Mouse (Mus musculus) forebrain, embryonic 15.5 days (tissue): Measurements from ENCODE around the gene Camkk1. TPM values are rescaled to one million over a fixed set of nuclear protein-coding genes. Genes with fewer than 3 reads are reported as not detected.
A peak's percentile ranks its signal among the peaks of the same experiment; 100 is the strongest.

Source experiments
- ATAC-seq: fragments of 200-750 bp; cut with Nextera tagmentation; replicated peaks from 2 replicates; pipeline ENCODE4 v1.8.0; 2017; ENCODE audit warnings: mild to moderate bottlenecking, moderate TSS enrichment, moderate library complexity
- H3K27ac ChIP-seq: fragments of 300-500 bp; sonication (generic); replicated peaks from 2 replicates; pipeline ENCODE4 v1.5.1; 2015; ENCODE audit warnings: mild to moderate bottlenecking, inconsistent platforms
- H3K27me3 ChIP-seq: fragments of 300-500 bp; sonication (generic); 2 replicates; pipeline ENCODE4 v1.6.1; 2015; ENCODE audit warnings: inconsistent platforms
- H3K36me3 ChIP-seq: fragments of 300-500 bp; sonication (generic); 2 replicates; pipeline ENCODE4 v1.6.1; 2015; ENCODE audit warnings: mild to moderate bottlenecking, inconsistent platforms
- H3K4me1 ChIP-seq: fragments of 300-500 bp; sonication (generic); 2 replicates; pipeline ENCODE4 v1.6.1; 2015; ENCODE audit warnings: inconsistent platforms
- H3K4me2 ChIP-seq: fragments of 300-500 bp; sonication (generic); replicated peaks from 2 replicates; pipeline ENCODE4 v1.6.1; 2015; ENCODE audit warnings: mild to moderate bottlenecking, inconsistent platforms
- H3K4me3 ChIP-seq: fragments of 300-500 bp; sonication (generic); 2 replicates; pipeline ENCODE4 v1.5.1; 2015; ENCODE audit warnings: mild to moderate bottlenecking, inconsistent platforms
- H3K9ac ChIP-seq: fragments of 300-500 bp; sonication (generic); replicated peaks from 2 replicates; pipeline ENCODE4 v1.6.1; 2015; ENCODE audit warnings: mild to moderate bottlenecking, inconsistent platforms
- H3K9me3 ChIP-seq: fragments of 300-500 bp; sonication (generic); 2 replicates; pipeline ENCODE4 v1.6.1; 2016; ENCODE audit warnings: inconsistent platforms
- WGBS: fragments of 180-500 bp; shearing (Covaris S2); methylation state at CpG from one replicate; pipeline ENCODE4 v1.1.7; 2015; ENCODE audit warnings: mixed read lengths; 5-methylcytosine and 5-hydroxymethylcytosine counted together
- polyA plus RNA-seq: library from polyadenylated mRNA; unstranded; fragments of >200 nt; fragmentation: Nextera tagmentation; extraction: Ambion mirVana; gene quantifications from 2 replicates; pipeline ENCODE4 v1.2.1, GENCODE M21; 2015

The Camkk1 gene
- 19.6 TPM in 2 replicates for polyA plus RNA-seq

DNA sequence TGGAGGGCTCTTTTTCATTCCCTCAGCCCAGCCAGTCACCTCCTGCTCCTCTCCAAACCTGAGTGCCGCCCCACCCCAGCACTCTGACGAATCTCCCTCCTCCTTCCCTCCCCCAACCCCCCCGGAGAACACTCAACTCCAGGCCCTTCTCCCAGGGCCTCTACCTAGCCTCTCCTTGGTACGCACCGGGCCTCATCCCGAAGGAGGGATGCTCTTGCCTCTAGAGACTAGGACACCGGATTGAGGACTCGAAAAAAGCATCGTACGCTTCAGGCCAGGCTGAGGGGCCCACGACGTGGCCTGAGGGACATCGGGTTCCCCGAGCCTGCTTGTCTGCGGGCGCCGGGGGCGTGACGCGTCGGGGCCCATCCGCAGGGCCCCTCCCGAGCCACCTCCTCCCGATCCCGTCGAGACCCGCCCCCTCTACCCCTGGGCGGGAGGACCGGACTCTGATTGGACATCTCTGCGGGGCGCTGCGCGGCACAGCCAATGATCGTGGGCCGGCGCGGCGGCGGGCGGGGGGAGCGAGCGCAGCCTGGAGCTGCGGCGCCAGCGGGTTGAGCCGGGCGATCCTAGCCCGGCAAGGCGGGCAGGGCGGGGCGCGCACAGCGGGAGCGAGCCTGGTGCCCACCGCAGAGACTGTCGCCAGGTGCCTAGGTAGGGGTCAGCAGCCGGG is at the start of gene Camkk1:
Gene Camkk1 (plus strand): TSS at position 538 of the 676 bp plus-strand sequence.
- under 1% methylated on average over 57 of the region's 57 CpGs for WGBS
- peaks cover 10% of the 10 kb centered on the region; the same call in 1 of the 2 replicates for H3K27me3 ChIP-seq
- H3K4me1 ChIP-seq = peaks cover 15% of the 10 kb centered on the region
- H3K9me3 ChIP-seq = no peaks in the 10 kb centered on the region
- peak within 1 kb of the TSS; percentile 89 for H3K4me3 ChIP-seq
- peak within 1 kb of the TSS; percentile 77 for H3K4me2 ChIP-seq
- peak; percentile 96 for ATAC-seq
- peak within 1 kb of the TSS; percentile 45; the same call in 1 of the 2 replicates for H3K27ac ChIP-seq
- H3K36me3 ChIP-seq = no peaks in the 10 kb centered on the region
- H3K9ac ChIP-seq = peak within 1 kb of the TSS; percentile 78

DNA sequence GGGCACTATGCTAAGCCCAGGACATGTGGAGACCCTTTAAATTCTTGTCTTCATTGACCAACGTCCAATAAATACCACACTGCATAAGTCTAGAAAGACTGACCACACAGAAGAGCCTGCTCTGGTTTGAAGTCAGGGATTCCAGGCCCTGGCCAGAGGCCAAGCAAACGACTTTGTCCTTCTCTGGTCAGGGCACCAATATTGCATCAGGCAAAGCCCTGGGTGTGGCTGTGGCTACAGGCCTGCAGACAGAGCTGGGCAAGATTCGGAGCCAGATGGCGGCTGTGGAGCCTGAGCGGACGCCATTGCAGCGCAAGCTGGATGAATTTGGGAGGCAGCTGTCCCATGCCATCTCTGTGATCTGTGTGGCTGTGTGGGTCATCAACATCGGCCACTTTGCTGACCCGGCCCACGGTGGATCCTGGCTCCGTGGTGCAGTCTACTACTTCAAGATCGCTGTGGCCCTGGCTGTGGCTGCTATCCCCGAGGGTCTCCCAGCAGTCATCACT is 43.8 kb upstream of the Camkk1 start:
- H3K27me3 ChIP-seq = no peaks in the 10 kb centered on the region
- no peak overlapping the region for H3K4me2 ChIP-seq
- H3K4me3 ChIP-seq = no peak overlapping the region
- H3K9ac ChIP-seq = no peak overlapping the region
- no peaks in the 10 kb centered on the region for H3K4me1 ChIP-seq
- no peak for ATAC-seq
- H3K36me3 ChIP-seq = no peaks in the 10 kb centered on the region
- no peaks in the 10 kb centered on the region for H3K9me3 ChIP-seq
- WGBS = 84% methylated on average over 13 of the region's 13 CpGs
- H3K27ac ChIP-seq = no peak overlapping the region

DNA sequence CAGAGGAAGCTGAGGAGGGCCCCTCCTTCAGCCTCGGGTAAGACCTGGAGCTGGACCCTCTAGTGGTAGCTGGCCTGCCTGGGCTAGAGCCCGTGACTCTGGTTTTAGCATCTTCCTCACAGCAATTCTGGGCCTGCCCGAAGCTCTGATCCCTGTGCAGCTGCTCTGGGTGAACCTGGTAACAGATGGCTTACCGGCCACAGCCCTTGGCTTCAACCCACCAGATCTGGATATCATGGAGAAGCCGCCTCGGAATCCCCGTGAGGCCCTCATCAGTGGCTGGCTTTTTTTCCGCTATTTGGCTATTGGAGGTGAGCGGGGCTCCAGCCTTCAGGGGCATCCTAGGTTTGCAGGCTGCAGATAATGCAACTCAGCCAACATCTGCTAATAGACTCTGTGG is 36.3 kb upstream of the Camkk1 start:
- H3K4me2 ChIP-seq = no peak overlapping the region
- ATAC-seq = no peak
- H3K4me3 ChIP-seq = no peak overlapping the region
- H3K4me1 ChIP-seq = no peaks in the 10 kb centered on the region
- no peaks in the 10 kb centered on the region for H3K27me3 ChIP-seq
- H3K9ac ChIP-seq = no peak overlapping the region
- no peak overlapping the region for H3K27ac ChIP-seq
- 85% methylated on average over 9 of the region's 9 CpGs for WGBS
- no peaks in the 10 kb centered on the region for H3K9me3 ChIP-seq
- no peaks in the 10 kb centered on the region for H3K36me3 ChIP-seq

DNA sequence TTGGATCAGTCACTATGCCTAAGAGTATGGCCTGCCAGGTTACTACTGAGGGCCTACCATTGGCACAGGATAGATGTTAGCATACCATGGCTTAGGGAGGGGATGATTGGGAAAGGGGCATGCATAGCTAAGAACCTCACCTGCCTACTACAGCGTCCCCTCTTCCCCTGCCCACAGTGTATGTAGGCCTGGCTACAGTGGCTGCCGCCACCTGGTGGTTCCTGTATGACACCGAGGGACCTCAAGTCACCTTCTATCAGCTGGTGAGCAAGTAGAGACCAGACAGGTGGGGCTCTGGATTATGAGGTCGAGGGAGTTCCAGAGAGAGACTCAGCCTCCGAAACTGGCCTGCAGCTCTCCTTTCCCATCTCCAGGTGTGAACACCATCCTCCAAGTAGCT is 35.5 kb upstream of the Camkk1 start:
- H3K27ac ChIP-seq = no peak overlapping the region
- H3K4me2 ChIP-seq = no peak overlapping the region
- no peak overlapping the region for H3K4me3 ChIP-seq
- 50% methylated on average over 5 of the region's 5 CpGs for WGBS
- no peaks in the 10 kb centered on the region for H3K9me3 ChIP-seq
- no peaks in the 10 kb centered on the region for H3K4me1 ChIP-seq
- no peaks in the 10 kb centered on the region for H3K27me3 ChIP-seq
- no peak for ATAC-seq
- no peak overlapping the region for H3K9ac ChIP-seq
- no peaks in the 10 kb centered on the region for H3K36me3 ChIP-seq

DNA sequence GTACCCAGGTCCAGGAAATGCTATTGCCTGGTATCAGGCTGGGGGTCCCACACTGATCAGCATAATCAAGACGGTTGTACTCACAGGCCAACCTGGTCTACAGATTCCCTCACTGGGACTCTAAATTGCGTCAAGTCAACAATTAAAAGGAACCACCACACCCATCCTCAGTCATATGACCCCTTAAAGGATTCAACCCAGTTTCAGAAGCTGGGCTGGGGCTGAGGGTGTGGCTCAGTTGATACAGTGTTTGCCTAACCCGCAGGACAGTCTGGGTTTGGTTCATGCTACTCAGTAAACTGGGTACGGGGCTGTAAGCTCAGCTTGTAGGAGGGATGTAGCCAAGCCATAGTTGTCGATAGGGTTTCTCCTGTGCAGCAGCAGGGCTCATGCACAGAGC is 32.1 kb upstream of the Camkk1 start:
- no peaks in the 10 kb centered on the region for H3K4me1 ChIP-seq
- H3K9me3 ChIP-seq = no peaks in the 10 kb centered on the region
- no peak overlapping the region for H3K9ac ChIP-seq
- H3K27me3 ChIP-seq = no peaks in the 10 kb centered on the region
- no peak for ATAC-seq
- no peak overlapping the region for H3K4me2 ChIP-seq
- H3K36me3 ChIP-seq = no peaks in the 10 kb centered on the region
- no peak overlapping the region for H3K4me3 ChIP-seq
- WGBS = 77% methylated on average over 5 of the region's 5 CpGs
- H3K27ac ChIP-seq = no peak overlapping the region

DNA sequence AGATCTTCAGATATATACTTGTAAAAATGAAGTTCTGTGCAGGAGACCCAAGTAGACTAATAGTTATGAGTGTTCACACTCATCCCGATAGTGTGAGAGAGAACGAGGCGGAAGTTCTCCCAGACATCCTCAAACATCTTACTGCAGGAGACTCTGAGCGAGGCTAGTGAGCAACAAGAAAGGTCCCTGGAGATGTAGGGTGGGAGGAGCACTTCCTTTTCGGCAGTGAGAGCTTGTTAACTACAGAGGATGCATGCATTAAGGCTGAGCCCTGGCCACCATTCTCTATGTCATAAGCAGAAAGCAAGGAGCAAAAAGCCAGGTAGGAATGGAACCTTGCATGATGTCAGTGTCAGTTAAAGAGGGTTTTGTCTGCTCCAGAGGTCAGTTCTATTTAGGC is 31.6 kb upstream of the Camkk1 start:
- no peak for ATAC-seq
- H3K4me3 ChIP-seq = no peak overlapping the region
- no peak overlapping the region for H3K9ac ChIP-seq
- no peaks in the 10 kb centered on the region for H3K36me3 ChIP-seq
- no peaks in the 10 kb centered on the region for H3K4me1 ChIP-seq
- no peaks in the 10 kb centered on the region for H3K9me3 ChIP-seq
- no peaks in the 10 kb centered on the region for H3K27me3 ChIP-seq
- no peak overlapping the region for H3K4me2 ChIP-seq
- H3K27ac ChIP-seq = no peak overlapping the region
- 76% methylated on average over 5 of the region's 5 CpGs for WGBS

DNA sequence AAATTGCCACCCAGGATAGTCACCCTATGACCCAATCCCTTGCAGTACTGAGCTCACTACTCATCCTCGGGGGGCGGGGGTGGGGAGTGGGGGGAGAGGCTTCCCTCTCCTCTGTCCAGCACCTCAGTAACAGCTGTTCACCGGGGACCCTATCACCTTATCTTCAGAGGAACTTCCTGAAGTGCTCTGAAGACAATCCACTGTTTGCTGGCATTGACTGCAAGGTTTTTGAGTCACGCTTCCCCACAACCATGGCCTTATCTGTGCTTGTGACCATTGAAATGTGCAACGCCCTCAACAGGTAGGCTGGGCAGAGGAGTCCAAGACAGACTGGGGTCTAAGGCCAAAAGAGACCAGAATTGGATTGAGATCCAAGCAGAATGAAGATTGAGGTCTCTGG is 31.0 kb upstream of the Camkk1 start:
- Histone ChIP-seq H3K27ac (no peak overlapping the region), H3K27me3 (no peaks in the 10 kb centered on the region), H3K4me3 (no peak overlapping the region), H3K9ac (no peak overlapping the region), H3K9me3 (no peaks in the 10 kb centered on the region), H3K36me3 (no peaks in the 10 kb centered on the region), H3K4me2 (no peak overlapping the region), H3K4me1 (no peaks in the 10 kb centered on the region)
- no peak for ATAC-seq
- 88% methylated on average over 5 of the region's 5 CpGs for WGBS

DNA sequence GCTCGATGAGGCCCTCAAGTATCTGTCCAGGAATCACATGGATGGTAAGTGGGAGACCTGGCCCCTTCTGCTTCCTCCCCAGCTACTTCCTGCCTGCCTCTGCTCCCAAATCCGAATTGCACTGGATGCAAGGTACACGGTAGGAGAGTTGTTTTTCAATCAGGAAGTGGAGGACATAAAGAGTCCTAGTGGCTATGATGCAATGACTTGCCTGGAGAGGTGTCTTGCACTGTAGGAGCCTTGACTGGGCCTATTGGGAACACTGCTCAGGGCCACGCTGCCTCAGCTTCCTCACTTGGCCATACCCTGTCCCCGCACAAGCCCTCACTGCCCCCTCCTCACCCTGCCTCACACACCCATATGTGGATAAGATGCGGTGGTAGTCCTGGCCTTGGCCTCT is 29.8 kb upstream of the Camkk1 start:
- Histone ChIP-seq H3K4me1 (no peaks in the 10 kb centered on the region), H3K9me3 (no peaks in the 10 kb centered on the region), H3K4me3 (no peak overlapping the region), H3K27me3 (no peaks in the 10 kb centered on the region), H3K4me2 (no peak overlapping the region), H3K9ac (no peak overlapping the region), H3K27ac (no peak overlapping the region), H3K36me3 (no peaks in the 10 kb centered on the region)
- ATAC-seq = no peak
- WGBS = 94% methylated on average over 6 of the region's 6 CpGs

DNA sequence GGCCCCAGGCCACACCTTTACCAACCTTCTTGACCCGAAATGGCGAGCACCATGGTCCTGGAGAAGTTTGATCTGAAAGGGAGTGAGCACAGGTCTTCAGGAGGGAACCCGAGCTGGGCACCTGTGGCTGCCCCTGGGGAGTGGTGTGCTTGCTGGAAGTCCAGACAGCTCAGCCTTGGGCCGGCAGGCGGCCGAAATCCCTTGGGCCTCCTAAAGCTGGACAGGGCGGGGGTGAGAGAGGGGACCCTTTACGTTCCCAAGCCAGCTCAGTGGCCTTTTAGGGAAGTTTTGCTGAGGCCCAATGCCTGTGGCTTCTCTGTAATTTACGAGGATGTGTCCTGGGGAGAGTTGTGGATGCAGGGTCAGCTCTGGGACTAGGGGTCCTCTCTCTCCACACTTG is 28.1 kb upstream of the Camkk1 start:
- Histone ChIP-seq H3K36me3 (no peaks in the 10 kb centered on the region), H3K27ac (no peak overlapping the region), H3K9ac (no peak overlapping the region), H3K27me3 (no peaks in the 10 kb centered on the region), H3K9me3 (no peaks in the 10 kb centered on the region), H3K4me2 (no peak overlapping the region), H3K4me3 (no peak overlapping the region), H3K4me1 (no peaks in the 10 kb centered on the region)
- no peak for ATAC-seq
- WGBS = 70% methylated on average over 9 of the region's 9 CpGs

DNA sequence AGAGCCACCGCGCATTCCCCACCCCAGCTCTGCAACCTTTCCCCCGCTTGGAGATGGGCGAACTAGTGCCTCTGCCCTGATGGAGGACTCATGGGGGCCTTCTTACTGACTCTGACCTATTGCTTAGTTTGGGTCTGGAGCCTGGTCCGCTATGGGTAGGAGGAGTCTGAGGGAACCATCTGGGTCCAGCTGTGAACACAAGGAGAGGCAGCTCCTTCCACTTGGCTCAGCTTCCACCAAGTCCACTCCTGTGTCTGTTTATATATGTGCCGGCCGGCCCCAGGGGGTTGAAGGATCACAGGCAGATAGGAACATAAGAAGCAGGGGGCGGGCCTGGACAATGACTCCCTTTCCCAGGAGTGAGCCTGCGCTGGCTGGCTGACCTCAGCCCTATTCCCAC is 26.8 kb upstream of the Camkk1 start:
- H3K4me1 ChIP-seq = no peaks in the 10 kb centered on the region
- ATAC-seq = no peak
- no peaks in the 10 kb centered on the region for H3K27me3 ChIP-seq
- WGBS = 69% methylated on average over 9 of the region's 9 CpGs
- H3K4me3 ChIP-seq = no peak overlapping the region
- H3K9me3 ChIP-seq = no peaks in the 10 kb centered on the region
- no peak overlapping the region for H3K27ac ChIP-seq
- H3K9ac ChIP-seq = no peak overlapping the region
- no peak overlapping the region for H3K4me2 ChIP-seq
- H3K36me3 ChIP-seq = no peaks in the 10 kb centered on the region

DNA sequence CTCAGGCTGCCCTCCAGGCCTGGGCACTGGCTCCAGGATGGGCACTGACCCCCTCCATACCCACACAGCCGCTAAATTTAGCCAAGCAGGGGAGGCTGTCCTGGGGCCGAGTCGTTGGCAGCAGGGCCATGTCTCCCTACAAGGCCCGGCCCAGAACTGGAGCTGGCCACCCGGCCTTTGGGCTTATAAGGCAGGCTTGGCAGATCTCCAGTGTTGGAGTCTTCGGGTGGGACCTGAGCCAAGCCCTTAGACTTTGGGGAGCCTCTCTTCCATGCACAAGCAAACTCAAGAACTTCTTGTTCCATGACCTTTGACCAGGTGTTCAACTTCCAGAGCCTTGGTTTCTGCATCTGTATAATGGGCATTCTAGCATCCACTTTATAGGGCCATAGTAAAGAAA is 22.5 kb upstream of the Camkk1 start:
- H3K4me2 ChIP-seq = no peak overlapping the region
- no peak overlapping the region for H3K27ac ChIP-seq
- no peak overlapping the region for H3K4me3 ChIP-seq
- no peak overlapping the region for H3K9ac ChIP-seq
- H3K9me3 ChIP-seq = no peaks in the 10 kb centered on the region
- H3K27me3 ChIP-seq = no peaks in the 10 kb centered on the region
- ATAC-seq = no peak
- H3K36me3 ChIP-seq = no peaks in the 10 kb centered on the region
- 91% methylated on average over 6 of the region's 6 CpGs for WGBS
- no peaks in the 10 kb centered on the region for H3K4me1 ChIP-seq

DNA sequence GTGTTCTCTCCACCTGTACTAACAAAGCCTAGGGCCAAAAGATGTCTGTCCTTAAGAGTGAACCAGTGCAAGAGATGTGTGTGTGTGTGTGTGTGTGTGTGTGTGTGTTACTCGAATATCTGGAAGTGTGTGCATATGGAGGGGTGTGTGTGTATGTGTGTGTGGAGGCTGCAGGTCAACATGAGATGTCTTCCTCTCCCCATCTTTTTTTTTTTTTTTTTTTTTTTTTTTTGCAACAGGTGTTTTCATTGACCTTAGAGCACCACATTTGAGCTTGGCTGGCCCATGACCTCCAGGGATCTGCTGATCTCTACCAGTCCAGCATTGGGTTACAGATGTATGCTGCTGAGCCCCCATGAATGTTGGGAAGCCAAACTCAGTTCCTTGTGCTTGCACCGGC is 22.0 kb upstream of the Camkk1 start:
- H3K27me3 ChIP-seq = no peaks in the 10 kb centered on the region
- H3K4me2 ChIP-seq = no peak overlapping the region
- no peak overlapping the region for H3K4me3 ChIP-seq
- H3K9ac ChIP-seq = no peak overlapping the region
- H3K4me1 ChIP-seq = no peaks in the 10 kb centered on the region
- no peak for ATAC-seq
- H3K9me3 ChIP-seq = no peaks in the 10 kb centered on the region
- 92% methylated on average over 2 of the region's 2 CpGs for WGBS
- no peaks in the 10 kb centered on the region for H3K36me3 ChIP-seq
- H3K27ac ChIP-seq = no peak overlapping the region
